Mouse (Mus musculus) cerebellum, postnatal 14 days (tissue): ENCODE data around the gene Snai3.
A peak's percentile ranks its signal among the peaks of the same experiment; 100 is the strongest.

Experiments
- DNase-seq, 2 experiments: peaks; one replicate each; pipeline ENCODE4 v3.0.0; 2021; ENCODE audit warnings: mixed read lengths in 2 of 2

Gene Snai3

GRCm38 (mm10) chr8:122459218-122459900 is 1.2 kb downstream of the Snai3 start:
- DNase-seq, result peak; percentile 35 to 63

GRCm38 (mm10) chr8:122457171-122457570 is 3.4 kb downstream of the Snai3 start:
- DNase-seq, result no peak

DNA sequence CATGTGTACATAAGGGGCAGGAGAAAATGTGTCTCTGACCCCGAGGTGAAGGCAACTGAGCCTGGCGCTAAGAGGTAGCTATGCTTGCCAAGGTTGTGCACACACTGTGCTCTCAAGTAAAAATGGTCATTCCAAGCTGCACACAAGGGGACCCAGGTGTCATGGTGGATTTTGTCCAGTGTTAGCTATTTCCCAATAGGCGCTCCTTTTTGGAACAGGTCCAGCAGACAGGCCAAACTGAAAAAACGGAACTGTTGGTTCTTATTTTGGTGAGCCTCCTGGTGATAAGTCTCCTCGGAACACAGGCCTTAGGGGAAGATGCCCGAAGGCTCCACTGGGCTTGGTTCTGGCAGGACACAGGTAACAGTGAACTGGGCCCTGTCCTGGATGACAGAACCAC is 6.1 kb downstream of the Snai3 start:
- DNase-seq, result no peak

DNA sequence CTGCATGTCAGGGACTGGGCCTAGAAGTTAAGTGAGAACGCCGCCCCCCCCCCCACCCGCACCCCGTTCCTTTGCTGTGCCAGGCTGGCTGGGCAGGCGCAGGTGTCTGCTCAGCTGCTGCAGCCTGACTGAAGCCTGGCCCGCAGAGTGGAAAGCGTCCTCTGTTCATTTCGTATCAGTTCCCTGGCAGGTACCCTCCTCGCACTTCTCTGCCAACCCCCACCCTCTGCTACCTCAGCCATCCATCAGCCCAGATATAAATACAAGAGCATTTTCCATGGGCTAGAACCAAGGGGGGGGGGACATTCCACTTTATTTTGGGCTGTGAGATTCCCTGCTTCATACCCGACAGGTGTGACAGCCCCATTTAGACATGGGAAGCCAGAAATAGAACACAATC is 8.4 kb downstream of the Snai3 start:
- DNase-seq, result no peak

DNA sequence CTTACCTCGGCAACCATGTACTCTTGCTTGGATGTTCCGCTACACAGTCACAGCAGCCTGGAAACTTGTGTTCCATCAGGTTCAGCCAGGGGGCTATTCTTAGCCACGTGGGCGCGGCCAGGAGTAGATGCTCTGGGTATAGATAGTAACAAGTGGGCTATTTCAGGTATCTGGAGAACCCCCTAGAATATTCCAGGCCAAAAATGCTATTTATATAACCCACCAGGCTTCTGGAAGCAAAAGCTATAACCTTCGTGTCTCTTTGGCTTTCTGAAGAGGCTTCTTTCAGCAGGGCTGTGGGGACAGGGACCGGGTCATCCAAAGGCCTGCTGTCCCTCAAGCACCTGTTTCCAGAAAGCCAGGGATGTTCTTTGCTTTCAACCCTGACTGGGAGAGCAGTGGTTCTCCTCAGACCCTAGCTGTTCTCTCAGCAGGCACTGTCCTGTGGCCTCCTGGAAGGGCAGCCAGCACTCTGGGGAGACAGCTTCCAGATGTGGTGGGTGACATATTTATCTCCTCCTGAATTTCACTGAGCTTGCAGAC is 9.3 kb downstream of the Snai3 start:
- no peak for DNase-seq

DNA sequence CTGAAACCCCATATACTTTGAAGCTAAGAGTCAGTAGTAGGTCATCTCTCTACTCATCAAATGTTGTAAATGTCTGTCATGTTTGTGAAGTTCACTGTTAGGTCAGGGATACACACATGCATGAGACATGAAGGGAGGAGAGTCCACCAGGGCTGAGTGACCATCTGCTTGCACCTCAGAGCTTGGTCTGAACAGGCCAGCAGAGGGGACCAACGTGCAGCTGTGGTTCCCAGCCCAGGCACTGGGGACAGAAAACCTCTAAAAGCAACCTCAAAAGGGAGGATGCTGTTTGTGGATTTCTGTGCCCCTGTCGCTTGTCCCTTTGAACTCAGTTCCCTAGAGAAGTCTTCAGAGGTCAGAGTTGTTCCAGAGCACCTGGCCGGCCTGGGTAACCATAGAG is 15.3 kb downstream of the Snai3 start:
- DNase-seq, result no peak

DNA sequence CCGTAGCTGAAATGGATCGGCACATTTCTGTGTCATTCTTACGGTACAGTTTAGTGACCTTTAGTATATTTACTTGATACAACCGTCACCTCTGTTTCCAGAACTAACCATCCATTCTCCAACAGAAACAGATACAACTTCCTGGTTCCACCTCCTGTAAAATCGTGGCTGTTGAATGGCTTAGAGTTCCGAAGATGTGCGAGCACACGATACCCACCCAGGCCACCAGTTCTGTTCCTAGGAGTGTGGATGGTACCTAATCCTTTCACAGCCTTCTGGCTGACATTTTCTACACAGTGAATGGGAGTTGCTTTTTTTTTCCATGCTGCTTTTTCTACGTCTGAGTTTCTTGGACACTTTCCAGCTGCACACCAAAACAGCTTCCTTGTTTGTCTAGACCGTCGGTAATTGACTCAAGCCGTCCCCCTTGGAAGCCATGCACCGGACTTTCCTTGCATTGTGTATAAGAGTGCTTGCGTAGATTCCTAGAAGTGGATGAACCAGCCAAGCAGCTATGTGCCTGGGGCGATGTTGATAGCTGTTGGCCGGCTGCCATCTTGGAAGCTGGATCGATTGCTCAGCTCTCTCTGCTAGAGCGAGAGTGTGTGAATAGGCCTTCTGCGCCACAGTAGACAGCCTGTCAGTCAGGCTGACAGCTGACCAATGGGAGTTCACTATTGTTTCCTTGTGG is 16.3 kb downstream of the Snai3 start:
- peak; percentile 86 to 91 for DNase-seq

DNA sequence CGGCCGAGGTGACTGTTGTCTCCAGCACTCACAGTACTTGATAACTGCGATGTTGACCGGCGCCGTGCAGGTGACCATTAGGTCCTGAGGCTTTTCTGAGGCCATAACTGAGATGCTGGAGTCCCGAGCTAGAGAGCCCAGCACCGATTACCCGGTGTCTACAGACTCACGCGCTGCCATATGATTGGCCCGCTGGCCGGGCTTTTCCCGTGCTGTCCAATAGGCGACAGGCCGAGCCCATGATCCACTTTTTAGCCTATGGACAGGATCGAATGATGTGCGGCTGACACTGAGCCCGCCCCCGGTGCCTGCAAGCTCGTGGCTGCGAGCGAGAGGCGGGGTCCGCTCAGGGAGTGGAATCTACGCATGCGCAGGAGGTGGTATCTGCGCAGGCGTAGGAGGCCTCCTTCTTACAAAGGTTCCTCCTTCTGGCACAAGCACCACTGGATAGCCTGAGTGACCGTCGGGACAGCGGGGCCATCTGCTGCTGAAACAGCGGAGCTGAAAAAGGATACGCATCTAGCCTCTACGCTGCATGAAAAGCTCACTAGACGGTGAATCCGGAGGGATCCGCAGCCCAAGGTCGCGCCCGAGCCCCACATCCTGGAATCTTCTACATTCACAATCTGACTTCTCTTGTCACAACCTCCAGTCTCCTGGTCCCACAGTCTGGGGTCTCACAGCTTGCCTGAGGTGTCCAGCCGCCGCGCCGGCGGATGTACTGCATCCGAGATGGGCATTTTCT is 17.1 kb downstream of the Snai3 start, which contains the start of gene Mvd:
Gene Mvd (minus strand): TSS at position 161 of the 745 bp plus-strand sequence.
- peak; percentile 99 for DNase-seq

DNA sequence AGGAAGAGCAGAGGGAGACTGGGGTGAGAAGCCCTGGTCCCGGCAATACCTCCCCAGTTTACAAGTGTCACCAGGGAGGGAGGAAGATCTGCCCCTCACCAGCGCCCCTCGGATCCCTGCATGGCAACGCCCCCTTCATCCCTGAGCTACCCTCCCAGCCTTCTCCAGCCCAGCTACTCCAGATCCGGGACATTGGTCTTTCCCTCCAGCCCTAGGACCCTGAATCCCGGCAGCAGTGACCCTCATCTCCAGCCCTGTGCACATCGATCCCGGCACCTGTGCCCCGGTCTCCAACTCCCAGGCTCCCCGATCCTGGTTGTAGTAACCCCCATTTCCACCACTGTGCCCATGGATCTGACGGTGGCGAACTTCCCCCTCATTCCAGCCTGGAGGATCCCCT is 17.8 kb downstream of the Snai3 start:
- DNase-seq, result peak; percentile 42 to 52

GRCm38 (mm10) chr8:122442356-122442755 is 18.2 kb downstream of the Snai3 start:
- DNase-seq, result no peak

DNA sequence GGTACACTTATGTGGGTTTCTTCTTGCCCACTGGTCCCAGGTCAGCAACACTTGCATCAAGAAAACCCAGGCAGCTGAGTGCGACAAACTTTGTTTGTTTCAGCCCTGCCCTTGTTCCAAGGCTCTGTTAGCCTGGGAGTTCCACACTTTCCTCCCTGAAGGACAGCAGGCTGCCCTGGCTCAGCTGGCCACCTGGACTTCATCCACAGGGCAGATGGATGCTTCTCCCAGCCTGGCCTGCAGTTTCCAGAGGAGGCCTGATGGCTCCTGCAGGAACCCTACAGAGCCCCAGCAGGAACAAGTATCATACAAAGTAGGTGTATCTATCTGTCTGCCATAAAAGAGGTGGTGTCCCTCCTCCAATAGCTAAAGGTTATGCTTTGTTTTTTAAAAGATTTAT is 19.2 kb downstream of the Snai3 start:
- DNase-seq, result peak in 1 of 2 experiments; percentile 48

DNA sequence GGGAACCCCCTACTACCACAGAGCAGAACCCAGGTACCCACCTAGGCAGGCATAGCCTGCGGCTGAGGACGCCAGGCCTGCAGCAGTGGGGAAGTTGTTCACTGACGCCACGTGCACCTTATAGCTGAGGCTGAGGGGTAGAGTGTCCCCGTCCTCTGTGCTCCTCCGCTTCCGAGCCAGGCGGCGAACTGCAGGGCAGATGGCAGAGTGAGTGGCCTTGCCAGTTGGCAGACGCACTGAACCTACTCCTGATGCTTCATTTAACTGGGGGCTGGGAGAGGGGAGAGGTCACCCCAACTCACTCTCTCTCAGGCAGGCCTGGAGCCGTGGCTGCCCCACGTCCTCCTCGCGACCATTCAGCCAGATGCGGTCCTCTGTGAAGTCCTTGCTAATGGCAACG is 21.2 kb downstream of the Snai3 start:
- DNase-seq, result peak; percentile 83 to 88

DNA sequence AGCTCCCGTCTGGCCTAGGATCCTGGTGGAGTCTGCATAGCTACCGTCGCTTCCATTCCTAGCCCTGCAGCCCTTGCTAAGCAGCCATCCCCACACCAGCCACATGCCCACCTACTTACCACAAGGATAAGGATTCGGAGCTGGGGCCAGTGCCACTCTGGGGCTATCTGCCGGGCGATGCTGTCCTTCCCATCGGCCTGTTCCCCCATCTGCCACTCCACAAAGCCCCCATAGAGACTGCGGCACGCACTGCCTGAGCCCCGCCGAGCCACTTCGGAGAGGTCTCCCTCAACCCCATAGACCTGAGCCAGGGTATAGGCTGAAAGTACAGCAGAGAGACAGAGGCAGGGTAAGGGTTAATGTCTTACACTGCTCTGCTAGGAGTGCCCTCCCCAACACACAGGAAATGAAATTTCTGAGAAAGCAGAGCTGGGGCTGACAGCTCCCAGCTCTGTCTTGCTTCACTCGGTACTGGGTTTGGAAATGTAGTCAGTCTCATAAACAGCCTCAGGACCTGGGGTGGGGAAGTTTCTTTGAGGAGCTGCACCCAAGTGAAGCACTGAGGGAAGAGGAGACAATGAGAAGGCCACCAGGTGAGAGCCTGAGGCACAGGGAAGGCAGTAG is 22.7 kb downstream of the Snai3 start:
- DNase-seq, result no peak

- DNase-seq, result no peak
These were observed 23.9 kb downstream of the Snai3 start for GRCm38 (mm10) chr8:122436586-122437125.

GRCm38 (mm10) chr8:122436146-122436545 is 24.4 kb downstream of the Snai3 start:
- DNase-seq, result no peak

DNA sequence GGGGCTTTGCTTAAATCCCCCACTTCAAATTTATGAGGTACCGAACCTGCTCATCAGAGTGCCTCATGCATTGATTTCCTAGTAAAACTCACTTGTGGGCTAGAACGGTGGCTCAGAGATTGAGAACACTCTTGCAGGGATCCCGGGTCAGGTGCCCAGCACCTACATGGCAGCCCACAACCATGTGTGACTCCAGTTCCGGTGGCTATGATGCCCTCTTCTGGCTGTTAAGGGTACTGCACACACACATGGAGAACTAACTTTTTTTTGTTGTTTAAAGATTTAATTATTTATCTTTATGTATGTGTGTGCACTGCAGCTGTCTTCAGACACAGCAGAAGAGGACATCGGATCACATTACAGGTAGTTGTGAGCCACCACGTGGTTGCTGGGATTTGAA is 25.2 kb downstream of the Snai3 start:
- no peak for DNase-seq

- DNase-seq, result no peak
These were observed 27.1 kb downstream of the Snai3 start for GRCm38 (mm10) chr8:122433269-122433905.

DNA sequence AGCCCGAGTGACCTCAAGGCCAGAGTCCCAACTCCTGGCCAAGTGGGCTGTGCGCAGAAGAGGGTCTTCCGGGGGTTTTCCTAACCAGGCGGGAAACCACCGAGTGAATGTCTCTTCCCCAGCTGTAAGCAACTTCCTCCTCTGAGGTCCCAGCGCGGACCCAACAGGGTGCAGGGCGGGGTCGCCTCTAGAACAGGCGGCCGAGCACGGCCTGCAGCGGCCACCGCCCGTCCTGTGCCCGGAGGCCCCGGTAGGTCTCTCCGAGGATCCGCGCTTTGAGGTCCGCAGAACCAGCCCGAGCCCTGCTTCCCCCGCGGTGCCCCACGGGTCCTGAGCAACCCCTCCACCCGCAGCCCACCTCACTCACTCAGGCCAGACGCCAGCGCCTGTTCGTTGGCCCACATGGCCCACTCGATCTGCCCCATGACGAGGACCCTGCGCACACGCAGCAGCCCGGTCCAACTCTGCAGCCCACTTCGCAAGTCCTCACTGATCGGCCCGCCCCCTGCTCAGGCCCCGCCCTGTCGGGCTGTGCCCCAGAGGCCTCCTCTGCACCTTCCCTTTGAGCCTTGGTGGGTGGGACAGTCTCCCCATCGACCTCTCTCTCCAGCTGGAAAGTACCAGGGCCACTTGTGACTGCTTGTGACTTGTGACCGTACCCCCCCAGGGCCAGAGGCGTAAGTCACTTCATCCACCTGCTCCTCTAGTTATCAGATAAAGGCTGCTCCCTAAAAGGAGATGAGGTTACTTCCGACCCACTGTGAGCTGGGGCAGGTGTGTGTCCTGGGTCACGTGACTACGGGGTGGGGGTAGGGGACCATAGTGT is 27.9 kb downstream of the Snai3 start, which contains the start of gene Cyba:
Gene Cyba (minus strand): TSS at position 488 of the 826 bp plus-strand sequence.
- no peak for DNase-seq

DNA sequence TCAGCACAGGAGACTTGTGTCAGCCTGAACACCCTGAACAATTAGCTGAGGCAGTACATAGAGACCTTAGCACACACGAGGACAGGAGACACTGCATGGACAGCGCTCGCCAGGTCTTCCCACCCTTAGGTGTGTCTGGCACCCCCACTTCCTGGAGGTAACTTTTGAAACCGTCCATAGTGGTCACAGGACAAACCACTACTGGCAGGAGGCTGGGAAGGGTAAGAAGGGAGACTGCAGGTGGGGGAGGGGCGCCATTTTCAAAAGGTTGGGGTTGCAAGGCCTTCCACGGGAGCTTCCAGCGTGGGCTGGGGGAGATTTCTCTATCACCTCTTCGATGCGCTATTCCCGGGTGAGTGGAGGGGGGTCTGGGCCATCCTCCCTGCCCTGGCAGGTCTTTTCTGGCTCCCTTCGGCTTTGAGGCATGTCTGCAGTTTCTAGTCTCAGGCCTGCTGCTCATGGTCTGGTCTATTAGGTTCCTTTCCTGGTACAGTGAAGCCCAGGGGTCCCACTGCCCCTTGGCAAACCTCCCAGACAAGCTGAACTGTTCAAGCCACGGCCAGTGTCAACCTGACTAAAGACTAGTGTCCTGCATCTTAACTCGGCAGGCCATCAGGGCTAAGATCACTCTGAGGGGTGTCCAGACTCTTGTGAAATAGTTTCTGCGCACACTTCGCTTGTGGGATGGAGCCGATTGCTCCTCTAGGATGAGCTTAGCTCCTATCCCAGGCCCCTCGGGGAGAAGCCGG is 28.7 kb downstream of the Snai3 start:
- DNase-seq, result peak; percentile 41 to 51

GRCm38 (mm10) chr8:122430646-122431045 is 29.9 kb downstream of the Snai3 start:
- DNase-seq, result no peak
